Mouse (Mus musculus) right cerebral cortex, adult 18-20 months (tissue): ENCODE data around the gene E130208F15Rik.

Experiments
- DNase-seq: peaks from one replicate; pipeline ENCODE4 v3.0.0; 2022; ENCODE audit warnings: mixed read lengths

E130208F15Rik gene

DNA sequence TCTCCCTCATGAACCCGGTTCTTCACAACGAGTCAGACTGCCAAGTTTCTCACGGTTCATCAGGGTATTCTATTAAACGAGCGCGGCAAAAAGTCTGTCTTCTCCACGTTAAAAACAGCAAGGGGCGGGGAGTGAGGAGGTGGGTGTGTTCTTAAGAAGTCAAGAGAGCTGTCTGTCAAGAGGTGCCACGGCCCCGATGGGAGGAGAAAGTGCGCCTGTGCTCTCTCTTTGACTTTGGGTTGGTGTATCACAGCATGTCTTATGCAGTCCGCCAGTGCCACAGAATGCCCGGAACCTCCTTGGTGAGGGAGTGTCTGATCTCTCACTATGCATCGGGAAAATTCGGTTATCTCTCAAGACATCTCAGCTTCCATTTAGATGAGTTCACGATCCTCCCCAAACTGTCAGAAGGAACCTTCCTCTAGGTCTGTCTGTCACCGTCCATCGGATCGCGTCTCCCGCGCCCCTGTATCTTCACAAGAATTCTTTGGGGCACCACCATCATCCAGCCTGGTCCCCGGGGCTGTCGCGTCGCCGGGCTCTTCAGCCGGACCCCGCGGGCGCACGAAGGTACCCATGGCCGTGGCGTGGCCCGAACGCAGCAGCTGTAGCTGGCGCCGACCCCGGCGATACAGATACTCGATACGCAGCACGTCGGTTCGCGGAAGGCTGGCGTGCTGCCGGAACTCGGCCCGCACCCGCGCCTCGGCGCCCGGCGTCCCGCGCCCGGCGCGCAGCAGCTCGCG, at the start of gene E130208F15Rik:
E130208F15Rik (plus strand) TSS at position 202 of the 746 bp plus-strand sequence.
- peak; percentile 80 for DNase-seq

DNA sequence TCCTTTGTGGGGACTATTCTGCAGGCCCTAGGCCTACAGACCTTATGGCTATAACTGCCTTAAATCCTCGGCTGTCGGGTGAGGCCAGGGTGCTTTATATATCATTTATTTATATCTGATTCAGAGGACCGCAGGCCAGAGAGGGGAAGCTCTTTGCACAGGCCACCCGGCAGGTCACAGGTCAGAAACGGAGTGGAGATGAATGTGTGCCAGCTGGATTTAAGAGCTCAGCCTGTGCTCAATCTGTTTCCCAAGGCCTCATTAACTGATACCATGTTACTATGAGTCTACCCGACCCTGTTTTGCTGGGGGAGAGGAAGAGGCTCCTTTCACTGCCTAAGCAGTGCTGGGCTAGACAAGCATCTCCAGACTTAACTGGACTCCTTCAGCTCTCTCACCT, 47.2 kb upstream of the E130208F15Rik start:
- DNase-seq: no peak

DNA sequence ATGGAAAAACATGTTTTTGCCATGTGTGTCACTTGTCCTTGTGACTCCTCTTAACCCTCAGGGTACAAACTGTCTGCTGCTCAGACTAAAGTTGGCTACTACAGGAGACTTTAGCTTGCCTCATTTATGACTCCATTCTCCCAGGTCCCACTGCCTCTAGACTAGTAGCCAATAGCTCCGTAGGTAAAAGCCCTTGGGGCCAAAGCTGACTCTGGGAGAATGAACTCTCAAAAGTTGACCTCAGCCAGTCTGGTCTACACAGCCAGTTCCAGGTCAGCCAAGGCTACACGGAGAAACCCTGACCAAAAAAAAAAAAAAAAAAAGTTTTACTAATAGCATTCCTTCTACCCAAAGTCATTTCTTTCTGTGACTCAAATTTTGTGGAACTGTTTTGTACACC, 42.6 kb upstream of the E130208F15Rik start:
- no peak for DNase-seq

DNA sequence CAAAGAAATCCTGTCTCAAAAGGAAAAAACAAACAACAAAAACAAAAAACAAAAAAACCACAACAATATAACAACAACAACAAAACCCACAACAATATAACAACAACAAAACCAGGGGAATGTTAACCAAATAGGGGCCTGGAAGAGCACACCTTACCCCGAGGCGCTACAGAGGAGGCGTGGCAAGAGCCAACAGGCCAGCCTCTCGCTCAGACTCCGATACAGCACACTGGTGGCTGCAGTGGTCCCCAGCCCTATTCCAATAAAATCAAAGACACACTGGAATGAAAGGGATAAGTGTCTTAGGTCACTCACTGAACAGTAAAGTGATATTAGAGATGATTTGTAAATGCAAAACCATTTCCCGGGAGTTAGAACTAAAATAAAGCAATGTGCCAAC, 42.0 kb upstream of the E130208F15Rik start:
- DNase-seq: no peak

DNA sequence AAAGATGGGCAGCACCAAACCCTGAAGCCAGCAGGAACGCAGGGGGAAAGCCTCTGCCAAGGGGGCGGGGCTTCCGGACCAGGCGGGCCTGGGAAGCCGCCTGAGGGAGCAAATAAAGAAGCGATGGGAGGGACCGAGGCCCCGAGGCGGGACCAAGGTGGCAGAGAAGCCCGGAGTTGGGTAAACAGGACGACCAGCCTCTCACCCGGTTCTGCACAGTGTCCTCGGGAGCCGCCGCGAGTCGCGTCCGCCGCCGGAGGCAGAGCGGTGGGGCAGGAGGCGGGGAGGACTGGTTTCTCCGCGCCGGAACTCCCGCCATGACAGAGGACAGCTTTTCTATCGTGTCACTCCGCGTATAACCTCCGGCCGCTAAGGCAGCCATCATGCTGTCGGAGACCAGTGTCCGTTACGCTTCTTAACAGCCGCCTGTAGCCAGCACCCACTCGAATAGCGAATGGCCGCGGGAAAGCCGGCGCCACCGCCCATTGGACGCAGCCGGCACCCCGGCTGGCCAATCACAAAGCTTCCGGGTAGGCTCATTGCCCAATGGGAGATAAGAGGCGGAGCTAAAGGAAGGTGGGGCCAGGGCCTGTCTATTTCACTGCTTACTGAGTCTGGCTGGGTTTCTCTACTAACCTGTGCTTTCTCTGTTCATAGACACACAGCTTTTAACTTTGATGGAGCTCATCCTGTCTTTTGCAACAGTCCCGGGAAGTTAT, 41.4 kb upstream of the E130208F15Rik start, which contains the start of the genes Thap8 and Wdr62:
Thap8 (plus strand) TSS at position 144 of the 719 bp plus-strand sequence.
Wdr62 (minus strand) TSS at position 469 of the 719 bp plus-strand sequence.
- DNase-seq: peak; percentile 93

DNA sequence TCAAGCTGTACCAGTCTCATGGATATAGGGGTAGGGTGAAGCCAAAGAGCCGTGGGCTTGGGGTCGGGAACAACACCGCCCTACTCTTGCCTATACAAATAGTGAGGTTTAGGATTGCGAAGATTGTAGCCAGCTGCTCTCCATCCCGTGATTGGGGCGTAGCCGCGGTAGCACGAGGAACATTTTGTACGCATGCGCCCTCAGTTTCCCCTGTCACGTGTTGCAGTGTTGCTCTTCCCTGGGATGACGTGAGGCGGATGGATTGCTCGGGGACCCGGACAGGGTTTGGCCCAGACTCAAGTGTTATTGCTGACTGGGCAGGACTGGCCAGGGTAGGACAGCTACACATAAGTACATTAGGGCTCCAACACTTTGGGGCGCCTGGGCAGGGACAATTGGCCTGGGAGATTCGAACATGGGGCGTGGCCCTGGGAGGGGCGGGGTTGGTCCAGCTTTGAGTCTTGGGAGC, 40.8 kb upstream of the E130208F15Rik start:
- DNase-seq: peak; percentile 89

DNA sequence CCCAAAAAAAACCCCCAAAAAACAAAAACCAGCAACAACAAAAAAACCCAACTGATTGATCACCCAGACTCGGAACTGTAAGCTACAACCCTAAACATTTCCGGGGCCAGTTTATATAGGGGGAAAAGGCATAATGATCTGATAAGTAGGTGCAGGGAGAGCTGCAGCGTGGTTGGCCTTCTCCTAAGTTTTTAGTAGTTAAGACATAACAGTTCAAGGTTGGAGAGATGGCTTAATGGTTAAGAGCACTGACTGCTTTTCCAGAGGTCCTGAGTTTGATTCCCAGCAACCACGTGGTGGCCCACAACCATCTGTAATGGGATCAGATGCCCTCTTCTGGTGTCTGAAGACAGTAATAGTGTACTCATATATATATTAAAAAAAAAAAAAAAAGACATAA, 40.0 kb upstream of the E130208F15Rik start:
- DNase-seq: no peak

DNA sequence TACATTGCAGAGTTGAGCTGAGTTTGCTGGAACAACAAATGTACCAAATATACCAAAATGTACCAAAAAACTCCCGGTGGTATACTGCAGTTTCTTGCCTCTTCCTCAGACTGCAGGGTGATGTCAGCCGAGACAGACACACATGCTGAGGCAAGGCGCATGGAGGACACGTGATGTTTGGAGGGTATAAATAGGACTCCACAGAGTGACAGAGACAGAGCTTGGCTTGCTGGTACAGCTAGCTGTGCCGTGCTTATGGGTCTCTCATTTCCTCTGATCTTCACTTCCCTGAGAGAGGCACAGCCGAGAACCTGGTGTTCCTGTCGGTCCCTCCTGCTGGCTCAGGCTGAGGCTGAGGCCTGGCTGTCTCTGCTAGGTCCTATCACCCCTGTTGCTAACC, 38.8 kb upstream of the E130208F15Rik start:
- DNase-seq: no peak

DNA sequence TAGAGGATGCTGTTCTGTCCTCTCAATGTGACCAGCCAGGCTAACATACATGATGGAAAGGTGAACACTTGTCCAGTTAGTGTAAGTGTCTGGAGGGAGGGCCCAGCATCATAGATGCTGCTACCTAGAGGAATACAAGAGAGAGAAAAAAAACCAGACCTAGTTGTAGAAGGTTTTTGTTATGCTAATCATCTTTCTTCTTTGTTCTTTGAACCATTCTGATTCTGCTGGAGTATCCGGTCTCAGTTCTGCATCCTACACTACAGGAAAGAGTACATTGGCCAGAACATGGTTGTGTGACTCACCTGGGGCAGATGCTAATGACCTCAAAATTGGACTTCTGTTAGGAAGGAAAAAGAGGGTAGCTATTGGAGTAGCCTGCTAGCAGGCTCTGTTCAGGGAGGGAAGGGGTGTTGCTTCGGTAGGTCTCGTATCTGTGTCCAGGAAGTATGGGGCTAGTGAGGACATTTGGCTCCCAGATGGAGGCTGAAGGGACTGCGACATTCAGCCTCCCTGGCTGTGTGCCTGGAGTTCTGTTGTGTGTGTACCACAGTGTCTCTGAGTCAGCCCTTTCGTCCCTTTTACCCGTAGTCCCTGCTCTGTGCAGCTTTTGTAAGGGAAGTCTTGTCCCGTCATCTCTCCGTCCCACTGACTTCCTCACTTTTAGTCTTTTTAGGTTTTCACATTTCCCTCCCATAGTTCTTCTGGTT, 34.7 kb upstream of the E130208F15Rik start:
- no peak for DNase-seq

DNA sequence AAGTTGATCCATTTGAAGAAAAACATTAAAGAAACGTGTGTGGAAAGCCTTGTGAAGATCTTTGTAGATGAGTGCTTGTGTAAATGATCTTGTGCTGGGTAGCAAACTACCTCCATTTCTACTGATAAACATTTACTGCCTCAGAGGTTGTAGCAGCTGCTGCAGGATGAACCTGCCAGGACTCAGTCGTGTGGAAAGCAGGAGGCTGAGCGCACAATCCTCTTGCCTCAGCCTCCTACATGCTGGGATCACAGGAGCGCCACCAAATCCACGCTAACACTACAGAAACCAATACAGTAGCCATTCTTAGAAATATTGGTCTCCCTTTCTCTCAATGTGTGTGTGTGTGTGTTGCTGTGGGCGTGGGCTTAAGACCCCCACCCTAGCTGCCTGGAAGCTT, 33.5 kb upstream of the E130208F15Rik start:
- no peak for DNase-seq

DNA sequence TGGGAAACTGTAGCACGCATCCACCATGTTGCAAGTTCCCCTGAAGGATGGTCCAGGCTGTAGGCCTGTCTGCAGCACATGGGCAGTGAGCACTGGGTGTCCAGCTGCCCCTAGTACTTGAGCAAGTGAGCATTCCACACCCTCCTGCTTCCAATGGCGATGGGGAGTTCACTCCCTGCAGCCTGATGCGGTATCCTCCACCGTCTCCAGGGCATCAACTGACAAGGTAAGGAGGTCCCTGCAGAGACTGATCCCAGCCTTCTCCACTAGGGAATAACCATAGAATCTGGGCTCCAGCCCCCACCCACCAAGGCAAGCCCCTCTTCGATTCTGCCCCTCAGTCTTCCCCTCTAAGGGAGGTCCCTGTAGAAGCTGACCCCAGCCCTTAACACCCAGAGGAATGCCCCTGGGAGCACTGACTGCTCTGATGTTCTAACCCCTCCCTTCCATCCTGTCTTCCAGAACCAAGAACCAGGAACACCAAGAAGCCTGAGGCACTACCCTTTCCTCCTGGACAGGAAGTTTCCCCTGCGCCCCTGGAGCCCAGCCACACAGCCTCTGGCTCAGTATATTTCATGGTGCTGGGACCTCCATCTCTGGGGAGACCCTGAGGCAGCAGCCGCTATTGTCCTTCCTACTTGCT, 32.3 kb upstream of the E130208F15Rik start:
- no peak for DNase-seq

DNA sequence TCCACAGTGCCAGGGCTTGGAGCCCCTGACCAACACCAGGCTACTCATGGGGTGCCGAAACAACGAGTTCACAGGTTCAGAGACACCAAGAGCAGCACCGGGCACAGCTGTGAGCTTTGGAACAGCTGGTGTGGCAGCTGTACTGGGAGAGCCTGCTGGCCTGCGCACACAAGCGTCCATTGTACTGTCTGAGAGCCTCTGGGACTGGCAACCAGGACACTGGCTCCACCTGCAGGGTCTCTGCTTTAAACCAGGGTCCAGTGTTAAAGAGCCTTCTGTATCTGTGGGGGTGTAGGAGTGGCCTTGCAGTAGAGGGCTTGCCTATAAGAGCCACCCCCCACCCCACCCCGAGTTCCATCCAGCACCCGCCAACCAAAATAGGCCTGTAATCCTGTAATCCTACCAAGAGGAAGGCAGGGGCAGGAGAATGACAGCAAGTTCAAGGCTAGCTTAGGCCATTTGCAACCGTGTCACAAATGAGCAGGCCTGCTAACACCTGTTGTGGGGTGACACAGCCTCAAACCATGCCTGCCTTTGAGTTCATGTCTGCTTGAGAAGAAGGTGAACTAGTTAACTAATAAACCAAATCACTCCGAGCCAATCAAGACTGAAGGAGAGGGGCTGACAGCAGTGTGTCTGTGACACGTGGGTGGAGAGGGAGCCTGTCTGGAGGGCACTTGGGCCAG, 31.7 kb upstream of the E130208F15Rik start:
- DNase-seq: peak; percentile 54

DNA sequence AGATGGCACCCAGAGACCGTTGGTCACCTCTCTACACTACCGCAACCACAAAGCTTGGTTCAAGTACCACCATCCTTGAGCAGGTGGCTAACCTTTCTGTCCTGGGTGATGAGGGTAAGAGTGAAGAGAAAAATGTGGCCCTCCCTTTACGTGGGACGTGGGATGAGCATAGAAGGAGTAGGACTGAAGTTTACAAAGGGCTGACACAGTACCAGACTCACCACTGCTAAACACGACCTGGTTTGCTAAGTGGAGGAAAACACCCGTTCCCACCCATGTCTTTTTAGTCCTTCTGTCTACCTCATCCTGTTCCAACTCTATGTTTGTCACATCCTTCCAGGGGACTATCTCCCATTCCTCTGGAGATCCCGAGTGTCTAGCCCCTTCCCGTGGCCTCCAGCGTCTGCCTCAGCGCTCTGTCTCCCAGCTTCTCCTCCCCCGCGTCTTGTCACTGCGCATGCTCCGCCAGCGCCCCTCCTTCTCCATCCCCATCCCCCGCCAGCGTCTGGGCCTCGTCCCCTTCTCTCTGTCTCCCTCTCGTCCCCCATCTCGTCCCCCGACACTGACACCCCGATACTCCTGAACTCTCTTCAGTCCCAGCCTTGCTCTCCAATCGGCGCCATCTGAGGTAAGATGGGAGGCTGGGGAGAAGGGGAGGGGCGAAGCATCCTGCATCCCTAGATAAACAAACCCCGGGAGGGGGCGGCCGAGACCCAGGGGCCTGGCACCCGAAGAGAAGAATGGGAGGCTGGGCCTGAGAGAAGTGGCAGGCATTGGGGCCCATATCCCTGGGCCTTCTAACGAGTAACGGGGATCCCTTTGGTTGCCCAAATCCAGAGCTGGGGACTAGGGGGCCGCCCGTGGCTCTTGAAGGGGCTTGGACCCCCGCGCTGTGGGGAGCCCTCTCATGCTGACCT, 30.1 kb upstream of the E130208F15Rik start, which contains the start of gene Clip3:
Clip3 (plus strand) TSS at position 514 of the 917 bp plus-strand sequence.
- DNase-seq: peak; percentile 92

DNA sequence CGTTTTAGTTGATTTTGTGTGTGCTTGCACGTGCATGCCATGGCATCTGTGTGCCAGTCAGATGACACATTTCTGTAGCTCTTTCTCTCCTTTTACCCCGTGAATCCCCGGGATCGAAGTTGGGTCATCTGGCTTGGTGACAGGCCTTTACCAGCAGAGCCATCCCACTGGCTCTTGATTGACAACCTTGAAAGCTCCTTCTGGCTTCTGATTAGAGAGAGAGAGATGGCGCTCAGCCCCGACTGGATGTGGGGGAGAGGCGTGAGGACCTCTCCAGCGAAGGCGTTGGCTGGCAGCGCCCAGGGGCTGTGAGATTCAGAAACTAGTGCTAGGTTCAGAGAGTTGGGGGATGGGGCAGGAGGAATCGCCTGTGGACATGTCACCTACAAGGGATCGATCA, 27.7 kb upstream of the E130208F15Rik start:
- peak; percentile 57 for DNase-seq

DNA sequence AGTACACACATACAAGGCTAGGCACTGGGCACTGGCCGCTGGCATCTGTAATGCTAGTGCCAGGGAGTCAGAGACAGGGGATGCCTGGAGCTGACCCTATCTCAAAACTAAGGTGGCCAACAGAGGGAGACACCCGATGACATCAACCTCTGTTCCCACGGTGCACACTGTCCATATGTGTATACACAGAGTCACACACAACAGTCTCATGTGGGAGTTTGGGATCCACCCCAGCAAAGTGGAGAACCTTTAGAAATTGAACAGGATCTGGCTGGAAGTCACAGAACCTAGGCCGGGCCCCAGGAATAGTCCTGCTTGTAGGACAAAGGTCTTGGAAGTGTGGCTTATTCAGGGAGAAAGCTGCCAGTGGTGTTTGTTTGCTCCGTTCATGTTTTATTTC, 27.2 kb upstream of the E130208F15Rik start:
- DNase-seq: no peak

DNA sequence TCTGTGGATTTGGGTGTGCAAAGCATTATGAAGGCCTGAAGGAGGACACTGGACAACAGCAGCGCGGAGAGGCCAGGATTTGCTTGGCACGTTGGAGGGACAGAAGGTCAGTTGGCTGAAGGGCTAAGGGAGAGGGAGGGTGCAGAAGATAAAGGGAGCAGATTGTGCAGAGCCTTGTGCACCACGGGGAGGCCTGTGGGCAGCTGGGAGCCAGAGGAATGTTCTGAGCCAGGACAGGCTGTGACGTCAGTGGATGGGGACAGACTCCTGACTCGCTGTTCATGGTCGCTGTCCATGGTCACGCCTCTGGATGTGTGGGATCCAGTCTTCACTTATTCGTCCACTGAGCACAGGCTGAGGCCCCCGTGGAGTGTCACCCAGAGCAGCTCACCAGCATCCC, 26.4 kb upstream of the E130208F15Rik start:
- DNase-seq: peak; percentile 69

DNA sequence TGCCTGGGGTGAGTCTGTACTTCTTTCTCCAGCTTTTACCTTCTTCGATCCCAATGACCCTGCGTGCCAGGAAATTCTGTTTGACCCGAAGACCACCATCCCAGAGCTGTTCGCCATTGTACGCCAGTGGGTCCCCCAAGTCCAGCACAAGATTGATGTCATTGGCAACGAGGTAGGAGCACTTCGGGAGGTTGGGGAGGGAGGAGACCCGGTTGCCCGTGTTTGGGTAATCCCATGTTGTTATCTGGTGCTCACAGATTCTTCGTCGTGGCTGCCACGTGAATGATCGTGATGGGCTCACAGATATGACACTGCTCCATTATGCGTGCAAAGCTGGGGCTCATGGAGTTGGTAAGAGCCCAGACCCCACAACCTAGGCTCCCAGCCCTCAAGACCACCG, 24.7 kb upstream of the E130208F15Rik start:
- DNase-seq: no peak

DNA sequence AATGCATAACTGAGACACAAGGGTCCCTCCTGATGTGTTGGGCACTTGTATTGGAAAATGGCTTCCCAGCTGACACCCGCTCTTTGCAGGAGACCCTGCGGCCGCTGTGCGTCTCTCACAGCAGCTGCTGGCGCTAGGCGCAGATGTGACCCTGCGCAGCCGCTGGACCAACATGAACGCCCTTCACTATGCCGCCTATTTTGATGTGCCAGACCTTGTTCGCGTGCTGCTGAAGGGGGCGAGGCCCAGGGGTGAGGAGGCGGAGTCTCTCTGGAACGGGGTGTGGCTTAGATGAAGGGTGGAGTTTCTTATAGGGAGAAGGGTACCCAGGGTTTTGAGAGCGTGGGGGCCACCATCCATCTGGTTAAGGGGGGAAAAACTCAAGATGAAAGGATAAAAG, 24.3 kb upstream of the E130208F15Rik start:
- DNase-seq: no peak

DNA sequence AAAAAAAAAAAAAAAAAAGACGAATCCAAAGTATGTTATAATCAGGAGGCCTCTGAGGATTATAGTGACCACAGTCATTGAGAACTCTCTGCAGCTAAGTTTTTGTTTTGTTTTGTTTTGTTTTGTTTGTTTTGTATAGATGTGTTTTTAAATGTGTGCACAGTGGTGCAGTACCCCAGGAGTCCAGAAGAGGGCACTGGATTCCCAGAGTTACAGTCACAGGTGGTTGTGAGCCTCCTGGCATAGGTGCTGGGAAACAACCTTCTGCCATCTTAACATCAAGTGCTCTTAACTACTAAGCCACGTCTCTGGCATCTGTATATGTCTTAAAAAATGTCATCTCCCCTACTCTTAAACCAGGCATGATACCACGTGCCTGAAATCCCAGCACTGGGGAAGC, 20.6 kb upstream of the E130208F15Rik start:
- DNase-seq: no peak

DNA sequence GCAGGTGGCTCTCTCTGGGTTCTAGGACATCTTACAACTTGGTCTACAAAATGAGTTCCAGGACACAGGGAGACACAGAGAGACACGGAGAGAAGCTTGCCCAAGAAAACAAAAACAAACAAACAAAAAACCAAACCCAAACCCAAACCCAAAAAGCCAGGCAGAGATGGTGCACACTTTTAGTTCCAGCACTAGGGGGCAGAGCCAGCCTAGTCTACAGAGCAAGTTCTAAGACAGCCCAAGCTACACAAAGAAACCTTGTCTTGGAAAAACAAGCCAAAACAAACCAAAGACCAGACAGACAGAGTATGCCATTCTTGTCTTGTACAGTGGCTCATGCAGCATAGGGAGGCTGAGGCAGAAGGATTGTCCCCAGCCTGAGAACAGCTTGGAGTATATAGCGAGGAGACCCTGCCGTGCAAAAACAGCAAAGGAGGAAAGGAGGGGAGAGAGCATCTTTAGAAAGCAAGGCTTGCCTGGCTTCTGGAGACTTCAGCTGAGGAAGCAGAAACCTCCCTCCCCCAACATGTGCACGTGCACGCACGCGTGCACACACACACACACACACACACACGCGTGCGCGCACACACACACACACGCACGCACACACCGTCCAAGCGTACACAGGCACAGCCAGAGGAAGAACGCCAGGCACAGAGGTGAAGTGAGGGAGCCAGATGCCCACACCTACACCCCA, 15.3 kb upstream of the E130208F15Rik start:
- no peak for DNase-seq
